Comparison of ENCODE assay signal across 23 mouse cellular contexts in genomic region chr5:137973161-137973560, GRCm38 (mm10). TPM values are rescaled to one million over a fixed set of nuclear protein-coding genes. Genes with fewer than 3 reads are reported as not detected.
A peak's percentile ranks its signal among the peaks of the same experiment; 100 is the strongest.
DNase-seq lines count a peak whose midpoint lies in the region; ATAC-seq and TF ChIP-seq lines count a peak whose summit lies in the region.
"Had no signal": no experiment of that assay in that cellular context is flagged by ENCODE, and none has a peak within 500 bp of the region (broad histone marks: within the 10 kb centered on the region; RNA-seq: fewer than 3 reads in every experiment).

No protein-coding gene starts in this region.

- 67% methylated on average over 2 of the region's 2 CpGs for WGBS in liver, adult 2 months
- 63% methylated on average over 2 of the region's 2 CpGs for WGBS in liver, embryonic 11.5 days
- 69% methylated on average over 2 of the region's 2 CpGs for WGBS in midbrain, embryonic 13.5 days

- peak; percentile 15; the same call in 1 of the 2 replicates for TF ChIP-seq CTCF in liver, adult 2 months (IDR thresholded peaks at IDR 0.05; ENCODE audit: low read depth, low read length)

- peak; percentile 19 for DNase-seq in CD4-positive, CD25-positive, alpha-beta regulatory T cell, adult 2 months (ENCODE audit: low read depth, low spot score)
- peak; percentile 54 for DNase-seq in liver, adult 2 months (ENCODE audit: extremely low read depth, low read depth, low spot score)
- no peak for DNase-seq in liver, embryonic 11.5 days (ENCODE audit: low spot score)
- DNase-seq in NIH3T3 (ENCODE audit: low read depth) = peak; percentile 16
- no peak for DNase-seq in spleen, postnatal 4 days (ENCODE audit: low spot score in 2 of 2)
- DNase-seq: adrenal gland, adult 2 months; heart, adult 11 months; kidney, adult 18-20 months; lung, adult 2 months; thymus, postnatal 14 days had no signal

- H3K79me2 ChIP-seq in liver, adult 2 months (ENCODE audit: control insufficient read depth, insufficient read depth, low read length) = no peaks in the 10 kb centered on the region

- no peaks in the 10 kb centered on the region for H3K9me3 ChIP-seq in liver, embryonic 11.5 days (ENCODE audit: control insufficient read depth, low read length)
- no peaks in the 10 kb centered on the region for H3K9me3 ChIP-seq in midbrain, embryonic 13.5 days
- H3K9me3 ChIP-seq: hindbrain, embryonic 13.5 days; limb, embryonic 13.5 days; megakaryocyte, embryonic 14.5 days had no signal

- no peak overlapping the region for H3K4me2 ChIP-seq in liver, embryonic 11.5 days
- H3K4me2 ChIP-seq in midbrain, embryonic 13.5 days (replicated peaks) = no peak overlapping the region
- H3K4me2 ChIP-seq: hindbrain, embryonic 13.5 days; limb, embryonic 13.5 days had no signal

- ATAC-seq in CD4-positive, CD25-positive, alpha-beta regulatory T cell, adult 4 months = no peak
- no peak for ATAC-seq in liver, embryonic 11.5 days (replicated peaks; ENCODE audit: low FRiP score)
- 0 out of 2 replicates have a peak, but pooled peaks have one; percentile 61 for ATAC-seq in megakaryocyte-erythroid progenitor cell, adult 5-6 weeks (replicated peaks; ENCODE audit: low FRiP score, low TSS enrichment, poor library complexity, severe bottlenecking)
- no peak for ATAC-seq in midbrain, embryonic 13.5 days

- H3K36me3 ChIP-seq in liver, adult 2 months (ENCODE audit: control insufficient read depth, insufficient read depth, low read length) = no peaks in the 10 kb centered on the region
- H3K36me3 ChIP-seq in liver, embryonic 11.5 days (ENCODE audit: control insufficient read depth, insufficient read depth, low read length) = no peaks in the 10 kb centered on the region
- H3K36me3 ChIP-seq in midbrain, embryonic 13.5 days = no peaks in the 10 kb centered on the region
- H3K36me3 ChIP-seq: hindbrain, embryonic 13.5 days; limb, embryonic 13.5 days had no signal

- no peak overlapping the region for H3K4me3 ChIP-seq in liver, adult 2 months (ENCODE audit: insufficient read depth, low read depth, low read length)
- H3K4me3 ChIP-seq in liver, embryonic 11.5 days (ENCODE audit: low read depth, low read length) = no peak overlapping the region
- no peak overlapping the region for H3K4me3 ChIP-seq in midbrain, embryonic 13.5 days (replicated peaks)
- H3K4me3 ChIP-seq: hindbrain, embryonic 13.5 days; limb, embryonic 13.5 days; megakaryocyte, embryonic 14.5 days had no signal

- no peaks in the 10 kb centered on the region for H3K27me3 ChIP-seq in liver, adult 2 months (ENCODE audit: control insufficient read depth, insufficient read depth, low read length)
- H3K27me3 ChIP-seq in liver, embryonic 11.5 days (replicated peaks; ENCODE audit: control insufficient read depth, insufficient read depth, low read length) = no peaks in the 10 kb centered on the region
- no peaks in the 10 kb centered on the region for H3K27me3 ChIP-seq in midbrain, embryonic 13.5 days
- H3K27me3 ChIP-seq: hindbrain, embryonic 13.5 days; limb, embryonic 13.5 days had no signal

- H3K9ac ChIP-seq in liver, adult 2 months (ENCODE audit: low read depth, low read length) = peak overlapping the region; percentile 18
- H3K9ac ChIP-seq in liver, embryonic 11.5 days (ENCODE audit: low read depth, low read length) = no peak overlapping the region
- no peak overlapping the region for H3K9ac ChIP-seq in midbrain, embryonic 13.5 days (replicated peaks)
- H3K9ac ChIP-seq: hindbrain, embryonic 13.5 days; limb, embryonic 13.5 days had no signal

- TF ChIP-seq POLR2A in liver, adult 2 months (IDR thresholded peaks at IDR 0.05; ENCODE audit: extremely low read depth, insufficient read depth, low read length) = no peak

- peak overlapping the region; percentile 30 for H3K27ac ChIP-seq in liver, adult 2 months (replicated peaks; ENCODE audit: insufficient read depth, low read depth, low read length)
- no peak overlapping the region for H3K27ac ChIP-seq in liver, embryonic 11.5 days (ENCODE audit: low read depth, low read length)
- H3K27ac ChIP-seq in midbrain, embryonic 13.5 days = no peak overlapping the region
- H3K27ac ChIP-seq: hindbrain, embryonic 13.5 days; limb, embryonic 13.5 days had no signal

- peaks cover 19% of the 10 kb centered on the region for H3K4me1 ChIP-seq in liver, adult 2 months (ENCODE audit: control insufficient read depth, insufficient read depth, low read length)
- H3K4me1 ChIP-seq in liver, embryonic 11.5 days (replicated peaks; ENCODE audit: control insufficient read depth, insufficient read depth, low read length) = no peaks in the 10 kb centered on the region
- H3K4me1 ChIP-seq in midbrain, embryonic 13.5 days (replicated peaks) = no peaks in the 10 kb centered on the region
- H3K4me1 ChIP-seq: hindbrain, embryonic 13.5 days; limb, embryonic 13.5 days; megakaryocyte, embryonic 14.5 days had no signal

RNA-seq across cellular contexts. Expression of gene Azgp1, which starts 8.2 kb away (rescaled TPM):
- polyA plus RNA-seq in CD4-positive, CD25-positive, alpha-beta regulatory T cell, adult 4 months (2017; shearing (Covaris generic)) = not detected
- 1,462 and 1,614 TPM in 2 replicates for total RNA-seq in liver, adult 2 months (2014; rRNA removed)
- 1,097 and 1,209 TPM in 2 replicates for polyA plus RNA-seq in liver, adult 2 months (2012; rRNA removed)
- polyA plus RNA-seq in liver, embryonic 11.5 days (2014; fragmentation: Nextera tagmentation; extraction: Ambion mirVana) = not detected in 2 replicates
- not detected in 2 replicates for total RNA-seq in megakaryocyte-erythroid progenitor cell, adult 5-6 weeks (2014; fragmentation: Nextera tagmentation)
- total RNA-seq in megakaryocyte-erythroid progenitor cell, adult 5-6 weeks (2017) = not detected in 2 replicates
- polyA plus RNA-seq in midbrain, embryonic 13.5 days (2015; fragmentation: Nextera tagmentation; extraction: Ambion mirVana) = not detected in 2 replicates
- total RNA-seq: left cerebral cortex, adult 18-20 months; neutrophil, adult 5-6 weeks had no signal
- polyA plus RNA-seq: brain, embryonic 14.5 days; forebrain, embryonic 11.5 days; heart, embryonic 16.5 days; hindbrain, embryonic 13.5 days; limb, embryonic 13.5 days; stomach, embryonic 14.5 days had no signal

RNA-seq across cellular contexts. Expression of gene Gjc3, which starts 10.3 kb away (rescaled TPM):
- under 1 TPM in 1 of 2 experiments, not detected in 1; 0.08 TPM for polyA plus RNA-seq in CD4-positive, CD25-positive, alpha-beta regulatory T cell, adult 4 months (2017; shearing (Covaris generic))
- total RNA-seq in liver, adult 2 months (2014; rRNA removed) = 0.47 and 0.55 TPM in 2 replicates
- polyA plus RNA-seq in liver, adult 2 months (2012; rRNA removed) = 0.18 and 0.44 TPM in 2 replicates
- polyA plus RNA-seq in liver, embryonic 11.5 days (2014; fragmentation: Nextera tagmentation; extraction: Ambion mirVana) = 0.14 TPM in 1 of 2 replicates, not detected in the other
- not detected in 2 replicates for total RNA-seq in megakaryocyte-erythroid progenitor cell, adult 5-6 weeks (2014; fragmentation: Nextera tagmentation)
- not detected in 2 replicates for total RNA-seq in megakaryocyte-erythroid progenitor cell, adult 5-6 weeks (2017)
- polyA plus RNA-seq in midbrain, embryonic 13.5 days (2015; fragmentation: Nextera tagmentation; extraction: Ambion mirVana) = 0.08 and 0.23 TPM in 2 replicates
- total RNA-seq: neutrophil, adult 5-6 weeks had no signal
- polyA plus RNA-seq: forebrain, embryonic 11.5 days had no signal

RNA-seq across cellular contexts. Expression of gene Smok3a, which starts 47.9 kb away (rescaled TPM):
- polyA plus RNA-seq in CD4-positive, CD25-positive, alpha-beta regulatory T cell, adult 4 months (2017; shearing (Covaris generic)) = not detected
- total RNA-seq in liver, adult 2 months (2014; rRNA removed) = not detected in 2 replicates
- not detected in 2 replicates for polyA plus RNA-seq in liver, adult 2 months (2012; rRNA removed)
- not detected in 2 replicates for polyA plus RNA-seq in liver, embryonic 11.5 days (2014; fragmentation: Nextera tagmentation; extraction: Ambion mirVana)
- not detected in 2 replicates for total RNA-seq in megakaryocyte-erythroid progenitor cell, adult 5-6 weeks (2014; fragmentation: Nextera tagmentation)
- not detected in 2 replicates for total RNA-seq in megakaryocyte-erythroid progenitor cell, adult 5-6 weeks (2017)
- not detected in 2 replicates for polyA plus RNA-seq in midbrain, embryonic 13.5 days (2015; fragmentation: Nextera tagmentation; extraction: Ambion mirVana)
- total RNA-seq: adrenal gland, adult 2 months; left cerebral cortex, adult 18-20 months; neutrophil, adult 5-6 weeks had no signal
- polyA plus RNA-seq: adrenal gland, adult 2 months; brain, embryonic 14.5 days; embryonic facial prominence, embryonic 14.5 days; forebrain, embryonic 11.5 days; heart, embryonic 16.5 days; hindbrain, embryonic 13.5 days; limb, embryonic 13.5 days; lung, adult 2 months; stomach, embryonic 14.5 days had no signal

RNA-seq across cellular contexts. Expression of gene Smok3b, which starts 48.1 kb away (rescaled TPM):
- not detected for polyA plus RNA-seq in CD4-positive, CD25-positive, alpha-beta regulatory T cell, adult 4 months (2017; shearing (Covaris generic))
- total RNA-seq in liver, adult 2 months (2014; rRNA removed) = 0.37 TPM in 1 of 2 replicates, not detected in the other
- not detected in 2 replicates for polyA plus RNA-seq in liver, adult 2 months (2012; rRNA removed)
- polyA plus RNA-seq in liver, embryonic 11.5 days (2014; fragmentation: Nextera tagmentation; extraction: Ambion mirVana) = not detected in 2 replicates
- total RNA-seq in megakaryocyte-erythroid progenitor cell, adult 5-6 weeks (2014; fragmentation: Nextera tagmentation) = not detected in 2 replicates
- total RNA-seq in megakaryocyte-erythroid progenitor cell, adult 5-6 weeks (2017) = not detected in 2 replicates
- polyA plus RNA-seq in midbrain, embryonic 13.5 days (2015; fragmentation: Nextera tagmentation; extraction: Ambion mirVana) = not detected in 2 replicates
- total RNA-seq: adrenal gland, adult 2 months; left cerebral cortex, adult 18-20 months; neutrophil, adult 5-6 weeks had no signal
- polyA plus RNA-seq: adrenal gland, adult 2 months; brain, embryonic 14.5 days; embryonic facial prominence, embryonic 14.5 days; forebrain, embryonic 11.5 days; heart, embryonic 16.5 days; hindbrain, embryonic 13.5 days; limb, embryonic 13.5 days; lung, adult 2 months; stomach, embryonic 14.5 days had no signal

RNA-seq across cellular contexts. Expression of gene Cyp3a13, which starts 51.7 kb away (rescaled TPM):
- polyA plus RNA-seq in CD4-positive, CD25-positive, alpha-beta regulatory T cell, adult 4 months (2017; shearing (Covaris generic)) = not detected
- 141 and 173 TPM in 2 replicates for total RNA-seq in liver, adult 2 months (2014; rRNA removed)
- 22.9 and 28.6 TPM in 2 replicates for polyA plus RNA-seq in liver, adult 2 months (2012; rRNA removed)
- 0.79 and 0.95 TPM in 2 replicates for polyA plus RNA-seq in liver, embryonic 11.5 days (2014; fragmentation: Nextera tagmentation; extraction: Ambion mirVana)
- total RNA-seq in megakaryocyte-erythroid progenitor cell, adult 5-6 weeks (2014; fragmentation: Nextera tagmentation) = not detected in 2 replicates
- not detected in 2 replicates for total RNA-seq in megakaryocyte-erythroid progenitor cell, adult 5-6 weeks (2017)
- polyA plus RNA-seq in midbrain, embryonic 13.5 days (2015; fragmentation: Nextera tagmentation; extraction: Ambion mirVana) = 0.06 TPM in 1 of 2 replicates, not detected in the other
- total RNA-seq: neutrophil, adult 5-6 weeks had no signal
- polyA plus RNA-seq: adrenal gland, adult 2 months; brain, embryonic 14.5 days; embryonic facial prominence, embryonic 14.5 days; forebrain, embryonic 11.5 days; hindbrain, embryonic 13.5 days; limb, embryonic 13.5 days had no signal

Comparison
In these comparisons a context has a peak if more than half of its experiments do, and no peak if none do; other contexts are left out.
1. DNase-seq: peak in CD4-positive, CD25-positive, alpha-beta regulatory T cell, adult 2 months (single experiment), liver, adult 2 months (single experiment) and NIH3T3 (single experiment); none in liver, embryonic 11.5 days (single experiment) and spleen, postnatal 4 days (0 of 2).
2. RNA of gene Azgp1, which starts 8.2 kb away (polyA plus RNA-seq): 1,097 to 1,209 TPM in liver, adult 2 months; not detected in CD4-positive, CD25-positive, alpha-beta regulatory T cell, adult 4 months, not detected in liver, embryonic 11.5 days and not detected in midbrain, embryonic 13.5 days; every median in the first group is over 1,000 times any median in the second.